Mouse (Mus musculus): Measurements from ENCODE around the gene Nlk. TPM values are rescaled to one million over a fixed set of nuclear protein-coding genes. Genes with fewer than 3 reads are reported as not detected.

Gene Nlk
- polyA plus RNA-seq, 1 experiment from 2014 or later, result 14.0 TPM

GRCm38 (mm10) chr11:78724792-78725191 is 27.6 kb upstream of the Nlk start:
- Histone ChIP-seq H3K4me1 (peaks cover 5% of the 10 kb centered on the region; the same call in 1 of the 2 replicates), H3K9me3 (no peaks in the 10 kb centered on the region), H3K27me3 (no peaks in the 10 kb centered on the region), H3K9ac (no peak overlapping the region), H3K36me3 (no peaks in the 10 kb centered on the region), H3K4me2 (no peak overlapping the region), H3K27ac (no peak overlapping the region), H3K4me3 (no peak overlapping the region)
- no peak for ATAC-seq (ENCODE audit: borderline replicate concordance, extremely low read depth, low FRiP score, low TSS enrichment)
- WGBS, result 50% methylated on average over 1 of the region's 1 CpGs

GRCm38 (mm10) chr11:78721419-78721818 is 24.2 kb upstream of the Nlk start:
- no peak for ATAC-seq (ENCODE audit: borderline replicate concordance, extremely low read depth, low FRiP score, low TSS enrichment)
- 38% methylated on average over 2 of the region's 2 CpGs for WGBS
- no peak overlapping the region for H3K9ac ChIP-seq
- peak overlapping the region; percentile 76 for H3K27ac ChIP-seq
- H3K27me3 ChIP-seq, result no peaks in the 10 kb centered on the region
- no peak overlapping the region for H3K4me2 ChIP-seq
- no peaks in the 10 kb centered on the region for H3K9me3 ChIP-seq
- no peak overlapping the region for H3K4me3 ChIP-seq
- H3K36me3 ChIP-seq, result no peaks in the 10 kb centered on the region
- H3K4me1 ChIP-seq, result peaks cover 5% of the 10 kb centered on the region; the same call in 1 of the 2 replicates

DNA sequence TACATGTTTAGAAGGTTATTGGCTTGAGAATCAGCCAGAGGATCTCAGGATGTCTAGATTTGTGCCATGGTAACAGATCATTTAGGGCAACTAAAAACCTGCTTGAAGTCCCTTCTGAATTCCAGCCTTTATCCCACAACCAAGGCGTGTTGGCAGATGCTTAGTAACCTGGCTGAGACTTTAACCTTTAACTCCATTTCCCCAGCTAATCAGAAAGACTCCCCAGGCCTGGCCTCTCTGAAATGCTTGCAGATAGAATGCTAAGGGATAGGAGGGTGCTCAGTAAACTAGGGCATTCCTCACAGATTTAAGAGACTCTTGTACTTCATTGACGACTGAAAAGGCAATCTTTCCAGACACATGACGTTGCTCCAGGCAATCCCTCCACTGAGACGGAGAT is 20.5 kb upstream of the Nlk start:
- Histone ChIP-seq H3K4me2 (no peak overlapping the region), H3K4me1 (peaks cover 5% of the 10 kb centered on the region; the same call in 1 of the 2 replicates), H3K9ac (no peak overlapping the region), H3K27me3 (no peaks in the 10 kb centered on the region), H3K27ac (no peak overlapping the region), H3K9me3 (no peaks in the 10 kb centered on the region), H3K36me3 (no peaks in the 10 kb centered on the region), H3K4me3 (no peak overlapping the region)
- WGBS, result 45% methylated on average over 4 of the region's 4 CpGs
- no peak for ATAC-seq (ENCODE audit: borderline replicate concordance, extremely low read depth, low FRiP score, low TSS enrichment)

- Histone ChIP-seq H3K27ac (no peak overlapping the region), H3K4me3 (no peak overlapping the region), H3K4me1 (no peaks in the 10 kb centered on the region), H3K4me2 (no peak overlapping the region), H3K27me3 (no peaks in the 10 kb centered on the region), H3K9ac (no peak overlapping the region), H3K36me3 (no peaks in the 10 kb centered on the region), H3K9me3 (no peaks in the 10 kb centered on the region)
- whole genome bisulfite sequencing, result 71% methylated on average over 2 of the region's 2 CpGs
- no peak for ATAC-seq (ENCODE audit: borderline replicate concordance, extremely low read depth, low FRiP score, low TSS enrichment)
These were observed 11.5 kb upstream of the Nlk start for GRCm38 (mm10) chr11:78708642-78709041.

GRCm38 (mm10) chr11:78706026-78706425 is 8.9 kb upstream of the Nlk start:
- Histone ChIP-seq H3K9me3 (no peaks in the 10 kb centered on the region), H3K4me3 (no peak overlapping the region), H3K4me2 (no peak overlapping the region), H3K36me3 (no peaks in the 10 kb centered on the region), H3K27ac (no peak overlapping the region), H3K9ac (no peak overlapping the region), H3K27me3 (no peaks in the 10 kb centered on the region), H3K4me1 (no peaks in the 10 kb centered on the region)
- no peak for ATAC-seq (ENCODE audit: borderline replicate concordance, extremely low read depth, low FRiP score, low TSS enrichment)

DNA sequence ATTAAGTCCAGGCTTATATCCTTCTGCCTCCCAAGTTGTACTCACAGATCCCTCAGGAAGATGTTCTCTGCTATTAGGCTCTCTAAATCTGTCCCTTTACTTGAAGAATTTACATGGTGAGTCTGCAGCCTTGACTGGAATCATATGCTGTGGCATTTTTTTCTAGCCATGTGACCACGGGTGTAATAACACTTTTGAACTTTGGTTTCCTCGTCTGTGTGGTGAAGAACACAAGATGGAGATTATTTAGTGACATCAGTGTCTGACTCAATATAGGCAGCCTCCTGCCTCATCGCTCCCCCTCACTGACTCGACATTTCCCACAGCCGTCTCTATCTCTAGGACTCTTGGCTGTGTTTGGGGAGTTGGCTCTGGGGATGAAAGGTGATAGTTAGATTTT is 5.9 kb upstream of the Nlk start:
- no peak overlapping the region for H3K27ac ChIP-seq

GRCm38 (mm10) chr11:78702319-78702718 is 5.1 kb upstream of the Nlk start:
- 38% methylated on average over 3 of the region's 3 CpGs for WGBS
- no peak overlapping the region for H3K27ac ChIP-seq
- ATAC-seq (ENCODE audit: borderline replicate concordance, extremely low read depth, low FRiP score, low TSS enrichment), result no peak
- no peaks in the 10 kb centered on the region for H3K4me1 ChIP-seq
- no peaks in the 10 kb centered on the region for H3K9me3 ChIP-seq
- H3K4me2 ChIP-seq, result no peak overlapping the region
- H3K27me3 ChIP-seq, result no peaks in the 10 kb centered on the region
- H3K9ac ChIP-seq, result no peak overlapping the region
- H3K36me3 ChIP-seq, result no peaks in the 10 kb centered on the region
- no peak overlapping the region for H3K4me3 ChIP-seq

More for the DNA sequence above, 5.9 kb upstream of the Nlk start:
- H3K4me3 ChIP-seq, result no peak overlapping the region
- no peaks in the 10 kb centered on the region for H3K9me3 ChIP-seq
- no peak for ATAC-seq (ENCODE audit: borderline replicate concordance, extremely low read depth, low FRiP score, low TSS enrichment)
- H3K36me3 ChIP-seq, result no peaks in the 10 kb centered on the region
- H3K4me2 ChIP-seq, result no peak overlapping the region
- H3K9ac ChIP-seq, result no peak overlapping the region
- WGBS, result 57% methylated on average over 5 of the region's 5 CpGs
- no peaks in the 10 kb centered on the region for H3K4me1 ChIP-seq
- no peaks in the 10 kb centered on the region for H3K27me3 ChIP-seq

GRCm38 (mm10) chr11:78697753-78698171 is 589 bp upstream of the Nlk start:
- Histone ChIP-seq H3K27ac (peak overlapping the region; percentile 69), H3K27me3 (no peaks in the 10 kb centered on the region), H3K9ac (no peak overlapping the region)

GRCm38 (mm10) chr11:78694249-78694648 is 2.9 kb downstream of the Nlk start:
- Histone ChIP-seq H3K27ac (no peak overlapping the region), H3K9me3 (no peaks in the 10 kb centered on the region), H3K4me3 (0 out of 2 replicates have a peak overlapping the region, but pooled peaks have one; percentile 5), H3K4me1 (peaks cover 35% of the 10 kb centered on the region), H3K27me3 (no peaks in the 10 kb centered on the region), H3K36me3 (no peaks in the 10 kb centered on the region), H3K9ac (peak overlapping the region; percentile 29), H3K4me2 (peak overlapping the region; percentile 61)
- 56% methylated on average over 3 of the region's 3 CpGs for WGBS
- ATAC-seq (ENCODE audit: borderline replicate concordance, extremely low read depth, low FRiP score, low TSS enrichment), result no peak

More at GRCm38 (mm10) chr11:78697753-78698171, 589 bp upstream of the Nlk start:
- Histone ChIP-seq H3K36me3 (no peaks in the 10 kb centered on the region), H3K4me2 (peak overlapping the region; percentile 45), H3K4me1 (peaks cover 28% of the 10 kb centered on the region), H3K9me3 (no peaks in the 10 kb centered on the region), H3K4me3 (peak overlapping the region; percentile 90)
- WGBS, result 0% methylated on average over 12 of the region's 12 CpGs
- peak; percentile 88 for ATAC-seq (ENCODE audit: borderline replicate concordance, extremely low read depth, low FRiP score, low TSS enrichment)

DNA sequence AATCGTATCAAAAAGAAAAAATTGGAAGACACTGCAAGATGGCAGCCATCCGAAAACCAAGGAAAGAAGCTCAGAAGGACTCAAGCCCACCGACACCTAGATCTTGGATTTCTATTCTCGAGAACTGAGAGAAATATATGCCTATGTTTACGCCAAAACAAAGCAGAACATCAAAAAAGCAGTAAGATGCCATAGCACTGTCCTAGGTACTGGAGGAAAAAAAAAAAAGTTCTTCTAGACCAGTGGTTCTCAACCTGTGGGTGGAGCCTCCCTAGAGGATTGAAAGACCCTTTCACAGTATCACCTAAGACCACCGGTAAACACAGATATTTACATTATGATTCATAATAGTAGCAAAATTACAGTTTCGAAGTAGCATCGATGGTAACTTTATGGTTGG is 3.9 kb downstream of the Nlk start:
- H3K36me3 ChIP-seq, result no peaks in the 10 kb centered on the region
- H3K9me3 ChIP-seq, result no peaks in the 10 kb centered on the region
- H3K4me1 ChIP-seq, result peaks cover 35% of the 10 kb centered on the region
- H3K27ac ChIP-seq, result no peak overlapping the region
- 87% methylated on average over 8 of the region's 8 CpGs for WGBS
- H3K27me3 ChIP-seq, result no peaks in the 10 kb centered on the region
- H3K9ac ChIP-seq, result no peak overlapping the region
- ATAC-seq (ENCODE audit: borderline replicate concordance, extremely low read depth, low FRiP score, low TSS enrichment), result no peak
- H3K4me3 ChIP-seq, result no peak overlapping the region
- 0 out of 2 replicates have a peak overlapping the region, but pooled peaks have one; percentile 6 for H3K4me2 ChIP-seq

- Histone ChIP-seq H3K36me3 (no peaks in the 10 kb centered on the region), H3K4me1 (peaks cover 32% of the 10 kb centered on the region), H3K4me3 (no peak overlapping the region), H3K9me3 (no peaks in the 10 kb centered on the region), H3K27ac (no peak overlapping the region), H3K27me3 (no peaks in the 10 kb centered on the region), H3K9ac (no peak overlapping the region), H3K4me2 (no peak overlapping the region)
- no peak for ATAC-seq (ENCODE audit: borderline replicate concordance, extremely low read depth, low FRiP score, low TSS enrichment)
- 64% methylated on average over 2 of the region's 2 CpGs for WGBS
These were observed 6.0 kb downstream of the Nlk start for GRCm38 (mm10) chr11:78691201-78691600.

DNA sequence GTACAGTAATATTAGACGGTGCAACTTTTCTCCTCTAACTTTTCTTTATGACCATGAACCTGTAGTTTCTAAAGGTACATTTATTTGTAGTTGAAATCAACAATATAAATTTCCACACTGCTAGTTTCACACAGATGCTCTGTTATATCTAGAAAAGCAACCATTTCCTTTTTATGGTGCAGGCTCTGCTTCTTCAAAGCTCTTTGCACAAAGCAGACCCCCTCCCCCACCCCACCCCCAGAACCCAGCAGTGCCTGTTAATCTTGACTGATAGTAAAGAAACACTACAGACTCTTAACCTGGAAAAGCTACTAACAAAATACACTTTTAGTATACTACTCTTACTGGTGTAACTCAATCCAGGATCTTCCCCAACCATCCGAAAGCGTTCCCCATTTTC is 6.6 kb downstream of the Nlk start:
- Histone ChIP-seq H3K36me3 (no peaks in the 10 kb centered on the region), H3K9me3 (no peaks in the 10 kb centered on the region), H3K4me1 (peaks cover 25% of the 10 kb centered on the region), H3K4me2 (no peak overlapping the region), H3K9ac (no peak overlapping the region), H3K4me3 (no peak overlapping the region), H3K27me3 (no peaks in the 10 kb centered on the region), H3K27ac (no peak overlapping the region)
- 70% methylated on average over 3 of the region's 3 CpGs for WGBS
- ATAC-seq (ENCODE audit: borderline replicate concordance, extremely low read depth, low FRiP score, low TSS enrichment), result no peak

DNA sequence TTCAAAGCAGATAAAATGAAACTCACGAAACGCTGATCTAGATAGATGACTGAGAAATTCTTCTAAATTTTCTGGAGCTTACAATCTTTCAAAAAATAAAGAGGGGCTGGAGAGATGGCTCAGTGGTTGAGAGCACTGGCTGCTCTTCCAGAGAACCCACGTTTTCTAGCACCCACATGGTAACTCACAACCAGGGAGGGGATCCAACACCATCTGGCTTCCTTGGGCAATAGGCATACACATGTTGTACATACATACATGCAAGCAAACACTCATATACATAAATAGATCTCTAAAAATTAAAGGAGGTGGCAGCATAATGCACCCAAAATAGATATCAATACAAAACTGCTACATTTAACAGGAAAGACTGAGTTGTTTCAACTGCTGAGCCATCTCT is 16.1 kb downstream of the Nlk start:
- H3K27ac ChIP-seq, result no peak overlapping the region
- no peak for ATAC-seq (ENCODE audit: borderline replicate concordance, extremely low read depth, low FRiP score, low TSS enrichment)
- H3K4me2 ChIP-seq, result no peak overlapping the region
- H3K4me3 ChIP-seq, result no peak overlapping the region
- 0 out of 2 replicates have a peak, but pooled peaks cover 8% of the 10 kb centered on the region for H3K36me3 ChIP-seq
- no peaks in the 10 kb centered on the region for H3K27me3 ChIP-seq
- 71% methylated on average over 3 of the region's 3 CpGs for WGBS
- peaks cover 10% of the 10 kb centered on the region for H3K4me1 ChIP-seq
- no peak overlapping the region for H3K9ac ChIP-seq
- H3K9me3 ChIP-seq, result no peaks in the 10 kb centered on the region
